Mouse (Mus musculus) midbrain, embryonic 13.5 days (tissue): Measurements from ENCODE around the gene Serinc3. TPM values are rescaled to one million over a fixed set of nuclear protein-coding genes. Genes with fewer than 3 reads are reported as not detected.
A peak's percentile ranks its signal among the peaks of the same experiment; 100 is the strongest.

Experiments
- ATAC-seq: fragments of 200-750 bp; cut with Nextera tagmentation; 2 replicates; pipeline ENCODE4 v1.8.0; 2017; ENCODE audit warnings: mild to moderate bottlenecking, moderate TSS enrichment, moderate library complexity
- H3K27ac ChIP-seq: fragments of 300-500 bp; sonication (generic); 2 replicates; pipeline ENCODE4 v1.5.1; 2015; ENCODE audit warnings: inconsistent platforms, mild to moderate bottlenecking, moderate library complexity
- H3K27me3 ChIP-seq: fragments of 300-500 bp; sonication (generic); 2 replicates; pipeline ENCODE4 v1.6.1; 2015; ENCODE audit warnings: mild to moderate bottlenecking, inconsistent platforms
- H3K36me3 ChIP-seq: fragments of 300-500 bp; sonication (generic); 2 replicates; pipeline ENCODE4 v1.6.1; 2015; ENCODE audit warnings: mild to moderate bottlenecking, inconsistent platforms
- H3K4me1 ChIP-seq: fragments of 300-500 bp; sonication (generic); replicated peaks from 2 replicates; pipeline ENCODE4 v1.6.1; 2015; ENCODE audit warnings: inconsistent platforms
- H3K4me2 ChIP-seq: fragments of 300-500 bp; sonication (generic); replicated peaks from 2 replicates; pipeline ENCODE4 v1.6.1; 2015; ENCODE audit warnings: moderate library complexity, mild to moderate bottlenecking, inconsistent platforms
- H3K4me3 ChIP-seq: fragments of 300-500 bp; sonication (generic); replicated peaks from 2 replicates; pipeline ENCODE4 v1.5.1; 2015; ENCODE audit warnings: mild to moderate bottlenecking, inconsistent platforms
- H3K9ac ChIP-seq: fragments of 300-500 bp; sonication (generic); replicated peaks from 2 replicates; pipeline ENCODE4 v1.6.1; 2015; ENCODE audit warnings: mild to moderate bottlenecking, inconsistent platforms
- H3K9me3 ChIP-seq: fragments of 300-500 bp; sonication (generic); 2 replicates; pipeline ENCODE4 v1.6.1; 2016; ENCODE audit warnings: mild to moderate bottlenecking, inconsistent platforms
- WGBS: fragments of 180-500 bp; shearing (Covaris S2); methylation state at CpG from one replicate; pipeline ENCODE4 v1.1.7; 2015; 5-methylcytosine and 5-hydroxymethylcytosine counted together
- polyA plus RNA-seq: library from polyadenylated mRNA; unstranded; fragments of >200 nt; fragmentation: Nextera tagmentation; extraction: Ambion mirVana; gene quantifications from 2 replicates; pipeline ENCODE4 v1.2.1, GENCODE M21; 2015

Serinc3 gene
- polyA plus RNA-seq, 1 experiment from 2014 or later = 31.7 TPM

DNA sequence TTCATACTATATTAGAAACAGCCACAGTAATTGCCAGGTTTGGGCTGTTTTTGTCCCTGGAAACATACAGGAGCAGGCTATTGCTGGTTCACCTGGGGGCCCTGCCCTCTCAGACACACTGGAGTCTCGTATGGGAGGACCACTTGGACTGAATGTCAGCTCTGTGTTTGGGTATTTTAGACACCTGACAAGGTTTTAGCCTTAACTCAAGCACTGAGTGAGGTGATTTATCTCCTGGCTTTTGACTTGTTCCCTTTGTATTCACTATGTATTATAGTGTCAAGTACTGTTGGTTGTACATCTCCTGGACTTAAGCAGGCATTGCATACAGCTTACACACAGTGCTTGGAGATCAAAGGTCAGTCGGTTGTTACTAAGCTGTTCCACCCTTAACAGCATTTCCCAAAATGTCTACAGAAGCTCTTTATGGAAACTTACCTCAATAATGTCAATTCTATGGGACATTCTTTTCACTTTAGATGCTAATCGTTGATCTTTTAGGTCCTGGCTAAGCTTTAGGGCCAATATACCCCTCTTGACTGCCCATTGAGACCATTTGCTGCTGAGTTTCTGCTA, 28.2 kb downstream of the Serinc3 start:
- Histone ChIP-seq H3K36me3 (peaks cover 87% of the 10 kb centered on the region), H3K27ac (no peak overlapping the region), H3K9ac (no peak overlapping the region), H3K27me3 (no peaks in the 10 kb centered on the region), H3K4me1 (no peaks in the 10 kb centered on the region), H3K4me3 (no peak overlapping the region), H3K4me2 (no peak overlapping the region), H3K9me3 (no peaks in the 10 kb centered on the region)
- no peak for ATAC-seq
- 83% methylated on average over 3 of the region's 3 CpGs for WGBS

DNA sequence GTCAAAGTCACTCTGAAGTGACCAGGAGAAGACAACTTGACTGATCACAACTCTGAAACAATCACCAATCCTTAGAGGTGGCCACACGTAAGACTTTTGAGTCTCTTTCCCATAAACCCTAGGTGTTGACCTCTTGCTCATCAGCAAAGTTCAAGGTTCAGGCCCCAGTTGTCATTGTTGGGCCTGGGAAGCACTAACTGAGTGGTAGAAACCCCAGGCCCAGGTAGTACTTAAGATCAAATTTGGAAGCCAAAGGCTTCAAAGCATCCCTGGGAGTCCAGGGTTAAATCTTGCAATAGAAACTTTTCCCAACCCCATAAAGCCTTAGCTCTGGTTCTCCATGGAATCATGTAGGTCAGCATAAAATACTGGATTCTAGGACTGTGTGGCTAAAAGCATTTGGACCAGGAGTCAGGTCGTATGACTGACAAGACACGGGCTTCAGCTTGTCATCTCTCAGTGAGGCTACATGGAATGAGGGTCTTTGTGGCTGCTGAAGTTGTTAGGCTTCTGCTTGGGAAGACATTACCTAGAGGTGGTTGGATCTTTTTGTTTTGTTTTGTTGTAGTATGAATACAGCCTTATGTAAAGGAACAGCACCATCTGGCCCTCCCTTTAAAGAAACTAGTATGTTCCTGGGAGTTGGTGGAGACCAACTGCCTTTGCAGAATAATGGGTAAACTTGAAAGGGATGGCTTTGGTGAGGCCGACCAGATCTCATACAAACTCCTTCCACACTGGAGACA, 28.9 kb downstream of the Serinc3 start:
- 88% methylated on average over 4 of the region's 4 CpGs for WGBS
- H3K27ac ChIP-seq = no peak overlapping the region
- no peak overlapping the region for H3K9ac ChIP-seq
- no peak overlapping the region for H3K4me2 ChIP-seq
- no peak for ATAC-seq
- H3K36me3 ChIP-seq = peaks cover 89% of the 10 kb centered on the region
- no peaks in the 10 kb centered on the region for H3K27me3 ChIP-seq
- H3K4me3 ChIP-seq = no peak overlapping the region
- no peaks in the 10 kb centered on the region for H3K4me1 ChIP-seq
- no peaks in the 10 kb centered on the region for H3K9me3 ChIP-seq

DNA sequence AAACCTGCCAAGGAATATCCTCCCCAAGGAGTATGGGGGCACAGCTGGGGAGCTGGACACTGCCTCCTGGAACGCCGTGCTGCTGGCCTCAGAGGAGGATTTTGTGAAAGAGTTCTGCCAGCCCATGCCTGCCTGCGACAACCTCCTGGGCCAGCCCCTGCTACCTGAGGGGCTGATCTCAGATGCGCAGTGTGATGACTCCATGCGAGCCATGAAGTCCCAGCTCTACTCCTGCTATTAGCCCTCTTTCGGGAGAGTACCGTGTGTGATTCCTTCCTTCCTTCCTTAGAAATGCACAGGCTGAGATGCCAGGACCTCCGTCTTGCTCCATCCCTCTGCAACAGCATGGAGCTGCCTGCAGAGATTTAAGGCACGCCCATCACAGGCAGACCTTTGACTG, 29.5 kb downstream of the Serinc3 start:
- 91% methylated on average over 9 of the region's 9 CpGs for WGBS

DNA sequence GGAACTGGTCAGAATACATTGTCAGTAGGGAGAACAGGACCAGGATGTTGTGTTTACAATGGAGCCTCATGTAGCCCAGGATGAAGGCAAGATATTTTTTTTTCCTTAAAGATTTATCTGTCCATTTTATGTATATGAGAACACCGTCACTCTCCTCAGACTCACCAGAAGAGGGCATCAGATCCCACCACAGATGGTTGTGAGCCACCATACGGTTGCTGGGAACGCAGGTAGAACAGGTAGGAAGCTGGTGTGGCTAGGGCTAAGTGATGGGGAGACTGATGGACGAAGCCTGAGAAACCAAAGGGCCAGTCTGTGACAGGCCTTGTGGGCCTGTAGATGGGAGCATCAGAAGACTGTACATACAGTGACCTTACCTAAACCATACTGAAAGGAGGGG, 30.9 kb downstream of the Serinc3 start:
- Histone ChIP-seq H3K27me3 (no peaks in the 10 kb centered on the region), H3K4me3 (no peak overlapping the region), H3K27ac (no peak overlapping the region), H3K4me1 (no peaks in the 10 kb centered on the region), H3K9ac (no peak overlapping the region), H3K4me2 (no peak overlapping the region), H3K36me3 (peaks cover 83% of the 10 kb centered on the region), H3K9me3 (no peaks in the 10 kb centered on the region)
- ATAC-seq = no peak
- 91% methylated on average over 4 of the region's 4 CpGs for WGBS

More for the DNA sequence above, 29.5 kb downstream of the Serinc3 start:
- Histone ChIP-seq H3K27me3 (no peaks in the 10 kb centered on the region), H3K9ac (no peak overlapping the region), H3K9me3 (no peaks in the 10 kb centered on the region), H3K27ac (no peak overlapping the region), H3K4me2 (no peak overlapping the region), H3K4me3 (no peak overlapping the region), H3K36me3 (peaks cover 89% of the 10 kb centered on the region), H3K4me1 (no peaks in the 10 kb centered on the region)
- no peak for ATAC-seq

DNA sequence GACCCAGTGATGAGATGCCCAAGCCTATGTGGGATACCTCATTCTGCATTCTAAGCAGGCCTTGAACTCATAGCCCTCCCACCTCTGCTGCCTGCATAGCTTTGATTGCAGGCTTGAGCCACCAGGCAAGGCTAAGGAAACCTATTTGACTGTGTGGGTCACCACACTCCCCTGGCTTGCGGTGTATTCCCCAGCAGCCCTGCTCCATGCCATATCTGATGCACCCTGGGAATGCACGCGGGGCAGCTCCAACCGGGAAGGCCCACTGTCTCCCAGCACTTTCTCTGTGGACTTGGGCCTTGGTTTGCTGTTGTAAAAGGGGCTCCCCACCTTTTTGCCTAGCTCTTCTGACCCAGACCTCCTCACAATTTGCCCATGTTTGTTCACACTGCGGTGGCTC, 31.7 kb downstream of the Serinc3 start:
- Histone ChIP-seq H3K27ac (no peak overlapping the region), H3K36me3 (peaks cover 76% of the 10 kb centered on the region), H3K9ac (no peak overlapping the region), H3K4me1 (no peaks in the 10 kb centered on the region), H3K4me2 (no peak overlapping the region), H3K4me3 (no peak overlapping the region), H3K27me3 (no peaks in the 10 kb centered on the region), H3K9me3 (no peaks in the 10 kb centered on the region)
- 93% methylated on average over 5 of the region's 5 CpGs for WGBS
- no peak for ATAC-seq

DNA sequence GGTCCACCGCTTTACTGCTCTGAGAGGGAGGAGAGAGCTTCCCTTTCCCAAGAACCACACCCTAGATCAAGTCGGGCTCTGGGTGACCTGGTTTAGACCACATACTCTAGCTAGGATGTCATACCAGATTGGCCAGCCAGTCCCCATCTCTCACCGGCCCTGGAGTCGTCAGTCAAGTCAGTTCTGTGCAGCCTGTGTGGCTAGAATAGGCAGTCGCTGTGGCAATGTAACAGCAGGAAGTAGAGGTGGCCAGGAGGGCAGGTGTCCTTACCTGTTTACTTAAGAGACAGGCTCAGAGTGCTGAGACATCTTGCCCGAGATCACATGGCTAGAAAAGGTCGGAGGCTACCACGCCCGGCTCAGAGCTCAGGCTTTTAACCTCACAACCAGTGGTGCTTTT, 33.8 kb downstream of the Serinc3 start:
- peaks cover 76% of the 10 kb centered on the region for H3K36me3 ChIP-seq
- WGBS = 81% methylated on average over 9 of the region's 9 CpGs
- no peak for ATAC-seq

DNA sequence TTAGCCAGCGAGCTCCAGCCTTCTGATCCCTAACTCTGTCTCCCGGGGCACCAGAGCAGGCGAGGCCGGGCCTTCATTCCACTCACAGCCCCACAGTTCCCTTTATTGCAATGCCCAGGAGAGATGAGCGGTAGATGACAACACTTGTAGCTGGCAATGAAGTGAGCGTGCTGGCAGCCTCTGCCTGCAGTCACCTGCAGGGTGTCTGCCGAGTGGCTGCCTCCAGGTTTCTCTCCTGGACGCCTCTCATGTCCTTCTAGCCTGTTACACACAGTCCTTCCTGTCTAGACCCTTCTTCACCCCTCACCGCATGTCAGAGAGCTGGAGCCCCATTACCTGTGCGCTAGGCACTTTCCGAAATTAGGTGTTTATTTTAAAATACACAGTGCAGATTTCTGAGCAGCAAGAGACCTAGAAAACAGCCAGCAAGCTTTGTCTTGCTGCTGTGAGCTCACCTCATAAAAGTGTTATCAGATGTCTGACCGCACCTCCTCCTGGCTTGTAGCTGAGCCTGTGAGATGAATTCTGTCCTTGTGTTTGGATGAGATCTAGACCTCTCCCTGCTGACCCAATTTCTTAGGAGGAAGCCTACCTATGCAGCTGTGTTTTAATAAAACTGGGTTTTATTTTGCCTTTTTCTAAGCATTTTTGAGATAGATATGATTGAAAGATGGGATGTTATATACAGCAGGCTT, 35.5 kb downstream of the Serinc3 start:
- H3K4me1 ChIP-seq = no peaks in the 10 kb centered on the region
- H3K4me3 ChIP-seq = no peak overlapping the region
- no peak overlapping the region for H3K9ac ChIP-seq
- H3K27ac ChIP-seq = no peak overlapping the region
- H3K36me3 ChIP-seq = peaks cover 59% of the 10 kb centered on the region
- WGBS = 88% methylated on average over 12 of the region's 12 CpGs
- no peak overlapping the region for H3K4me2 ChIP-seq
- no peak for ATAC-seq
- H3K27me3 ChIP-seq = no peaks in the 10 kb centered on the region
- H3K9me3 ChIP-seq = no peaks in the 10 kb centered on the region

More for the DNA sequence above, 33.8 kb downstream of the Serinc3 start:
- Histone ChIP-seq H3K4me1 (no peaks in the 10 kb centered on the region), H3K27me3 (no peaks in the 10 kb centered on the region), H3K9ac (no peak overlapping the region), H3K4me3 (no peak overlapping the region), H3K4me2 (no peak overlapping the region), H3K27ac (no peak overlapping the region), H3K9me3 (no peaks in the 10 kb centered on the region)

DNA sequence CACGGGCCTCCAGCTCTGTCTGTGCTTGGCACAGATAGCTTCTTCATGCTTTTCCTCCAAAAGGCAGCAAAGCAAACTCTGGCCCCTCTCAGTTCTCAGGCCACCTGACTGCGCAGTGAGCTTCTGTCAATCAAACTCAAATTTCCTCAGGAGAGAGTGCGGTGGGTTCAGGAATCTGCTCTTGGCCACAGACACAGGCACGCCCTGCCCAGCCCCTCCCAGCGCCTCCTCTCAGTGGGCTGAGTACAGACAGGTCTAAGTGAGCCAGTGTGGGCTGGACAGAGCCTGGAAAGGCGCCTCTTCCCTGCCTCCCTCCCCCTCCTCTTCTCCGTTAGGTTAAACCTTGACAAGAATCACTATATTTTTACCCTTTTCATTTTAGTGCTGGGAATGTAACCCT, 36.9 kb downstream of the Serinc3 start:
- peaks cover 44% of the 10 kb centered on the region for H3K36me3 ChIP-seq
- no peak overlapping the region for H3K4me2 ChIP-seq
- no peak overlapping the region for H3K9ac ChIP-seq
- H3K27ac ChIP-seq = no peak overlapping the region
- H3K4me1 ChIP-seq = peaks cover 9% of the 10 kb centered on the region
- H3K9me3 ChIP-seq = no peaks in the 10 kb centered on the region
- no peak for ATAC-seq
- H3K27me3 ChIP-seq = no peaks in the 10 kb centered on the region
- H3K4me3 ChIP-seq = no peak overlapping the region
- WGBS = 95% methylated on average over 7 of the region's 7 CpGs

DNA sequence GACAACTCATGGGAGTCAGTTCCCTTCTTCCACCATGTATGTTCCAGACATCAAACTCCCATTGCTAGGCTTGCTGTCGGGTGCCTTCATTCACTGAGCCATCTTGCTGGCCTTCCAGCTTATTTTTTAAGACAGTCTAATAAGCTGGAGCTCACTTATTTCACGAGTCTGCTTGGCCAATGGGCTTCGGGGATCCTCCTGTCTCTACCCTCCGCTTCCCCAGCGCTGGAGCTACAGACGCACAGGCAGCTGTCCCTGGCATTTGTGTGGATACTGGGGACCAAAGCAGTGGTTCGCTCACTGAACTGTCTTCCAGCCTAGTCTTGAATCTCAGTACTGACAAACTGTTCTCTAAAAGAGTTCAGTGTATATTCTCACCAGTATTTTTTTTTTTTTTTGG, 38.8 kb downstream of the Serinc3 start:
- Histone ChIP-seq H3K27ac (no peak overlapping the region), H3K27me3 (no peaks in the 10 kb centered on the region), H3K4me3 (no peak overlapping the region), H3K9ac (no peak overlapping the region), H3K36me3 (peaks cover 28% of the 10 kb centered on the region), H3K4me1 (peaks cover 18% of the 10 kb centered on the region), H3K4me2 (no peak overlapping the region), H3K9me3 (no peaks in the 10 kb centered on the region)
- WGBS = 90% methylated on average over 7 of the region's 7 CpGs
- ATAC-seq = no peak

DNA sequence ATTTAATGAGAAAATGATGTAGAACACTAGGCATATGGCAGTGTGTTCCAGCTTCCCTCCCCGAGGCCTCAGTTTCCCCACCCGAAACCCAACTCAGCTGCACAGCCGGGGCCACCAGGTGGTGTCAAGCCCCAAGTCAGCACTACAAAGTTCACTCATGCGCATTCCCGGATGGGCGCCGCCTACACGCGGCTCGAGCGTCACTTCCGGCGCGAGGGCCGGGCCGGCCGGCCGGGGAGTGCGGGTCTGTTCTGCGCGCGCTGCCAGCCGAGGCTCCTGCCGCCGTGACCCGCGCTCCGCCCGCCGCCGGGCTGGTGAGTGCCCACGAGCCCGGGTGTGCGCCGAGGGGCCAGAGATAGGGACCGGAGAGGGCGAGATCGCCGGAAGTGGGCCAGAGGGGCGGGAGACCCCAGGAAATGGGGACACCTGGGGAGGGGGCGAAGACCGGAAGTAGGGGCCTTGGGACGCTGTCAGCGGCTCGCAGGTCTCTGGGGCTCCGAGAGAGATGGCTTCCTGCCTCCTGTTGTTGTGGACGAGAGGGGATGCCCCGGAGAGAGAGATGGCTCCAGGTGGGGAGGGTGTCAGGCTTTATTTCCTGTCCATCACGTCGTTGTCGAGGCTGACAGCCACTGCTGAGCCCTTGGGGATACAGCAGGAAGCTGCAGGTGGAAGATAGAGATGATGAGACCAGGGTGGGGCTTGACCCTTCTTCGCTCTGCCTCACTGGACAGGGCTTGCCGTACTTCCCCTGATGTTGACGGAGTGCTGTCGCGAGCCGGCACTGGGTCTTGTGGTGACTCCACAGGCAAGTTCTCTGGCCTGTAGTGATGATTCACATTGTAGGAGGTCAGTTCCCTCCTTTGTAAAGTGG, 42.6 kb downstream of the Serinc3 start, which contains the start of gene Ttpal:
Ttpal (plus strand) TSS at position 214 of the 871 bp plus-strand sequence.
- ATAC-seq = peak; percentile 96
- Histone ChIP-seq H3K9me3 (no peaks in the 10 kb centered on the region), H3K36me3 (peaks cover 3% of the 10 kb centered on the region), H3K9ac (peak within 1 kb of the TSS; percentile 93), H3K4me3 (peak within 1 kb of the TSS; percentile 89), H3K27ac (peak within 1 kb of the TSS; percentile 93), H3K4me2 (peak within 1 kb of the TSS; percentile 97), H3K4me1 (peaks cover 18% of the 10 kb centered on the region), H3K27me3 (no peaks in the 10 kb centered on the region)
- 2% methylated on average over 57 of the region's 57 CpGs for WGBS

DNA sequence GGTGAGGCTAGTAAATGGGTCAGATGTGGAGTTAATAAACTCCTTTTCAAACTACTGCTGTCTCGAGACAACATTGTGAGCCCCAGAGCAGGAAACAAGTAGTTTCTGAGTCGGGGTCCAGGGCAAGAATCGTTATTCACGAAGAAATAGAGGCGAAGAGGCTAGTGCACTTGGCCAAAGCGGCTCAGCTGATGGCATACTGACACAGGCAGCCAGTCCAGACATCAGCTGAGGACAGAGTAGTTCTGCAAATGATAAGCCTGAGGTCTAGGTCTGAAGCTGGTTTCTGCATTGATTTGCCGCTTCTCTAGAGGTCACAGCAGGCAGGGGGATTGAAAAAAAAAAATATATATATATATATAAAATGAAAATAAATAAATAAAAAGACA, 43.2 kb downstream of the Serinc3 start:
- no peaks in the 10 kb centered on the region for H3K27me3 ChIP-seq
- peaks cover 18% of the 10 kb centered on the region for H3K4me1 ChIP-seq
- H3K4me2 ChIP-seq = peak overlapping the region; percentile 97
- H3K27ac ChIP-seq = no peak overlapping the region
- H3K9ac ChIP-seq = no peak overlapping the region
- no peaks in the 10 kb centered on the region for H3K36me3 ChIP-seq
- ATAC-seq = no peak
- peak overlapping the region; percentile 89 for H3K4me3 ChIP-seq
- H3K9me3 ChIP-seq = no peaks in the 10 kb centered on the region
- WGBS = 77% methylated on average over 7 of the region's 7 CpGs
